Mouse (Mus musculus) frontal cortex, postnatal 10 days (tissue): Measurements from ENCODE around the gene Tbc1d25.

Experiments used
- DNase-seq, 2 experiments: peaks; one replicate each; pipeline ENCODE4 v3.0.0; 2022; ENCODE audit warnings: low spot score in 2 of 2, mixed read lengths in 1 of 2

The Tbc1d25 gene

DNA sequence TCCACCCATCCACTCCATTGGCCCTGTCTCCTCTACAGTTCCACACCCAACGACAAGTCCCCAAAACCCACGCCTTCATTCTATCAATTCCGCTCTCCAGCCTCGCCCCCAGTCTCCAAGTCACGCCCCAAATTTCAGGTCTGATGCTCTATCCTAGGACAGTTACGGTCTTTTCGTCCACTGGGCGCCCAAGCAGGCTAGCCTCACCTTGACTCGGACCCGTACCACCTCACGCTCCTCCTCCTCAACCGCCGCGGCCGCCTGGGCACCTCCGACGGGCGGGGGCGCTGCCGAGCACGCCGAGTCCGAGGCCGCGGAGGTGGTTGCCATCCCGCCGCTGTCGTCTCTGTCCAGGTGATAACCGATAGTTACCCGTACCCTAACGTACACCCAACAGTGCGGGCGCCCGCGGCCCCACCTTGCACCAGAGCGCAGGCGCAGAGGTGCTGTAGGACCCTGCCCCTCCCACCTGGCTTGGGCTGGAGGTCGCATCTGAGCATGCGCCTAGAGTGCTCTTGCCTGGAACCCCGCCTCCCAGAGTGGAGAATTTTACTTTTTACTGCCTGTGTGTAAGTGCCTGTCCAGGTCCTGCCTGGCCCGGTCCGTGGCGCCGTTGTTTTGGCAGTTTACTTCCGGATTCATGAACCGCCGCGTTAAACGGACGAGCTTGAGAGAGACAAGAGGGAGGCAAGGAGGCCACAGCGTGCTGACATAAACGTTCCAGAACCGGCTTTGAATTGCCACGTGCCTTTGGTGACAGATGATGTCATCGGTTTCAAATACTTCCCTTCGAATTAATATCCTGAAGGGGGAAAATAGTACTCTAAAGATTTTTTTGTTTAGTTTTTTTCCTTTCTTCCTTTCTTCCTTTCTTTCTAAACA, at the start of gene Tbc1d25:
Gene Tbc1d25 (minus strand): TSS at position 678 of the 882 bp plus-strand sequence.
- peak; percentile 69 to 77 for DNase-seq

DNA sequence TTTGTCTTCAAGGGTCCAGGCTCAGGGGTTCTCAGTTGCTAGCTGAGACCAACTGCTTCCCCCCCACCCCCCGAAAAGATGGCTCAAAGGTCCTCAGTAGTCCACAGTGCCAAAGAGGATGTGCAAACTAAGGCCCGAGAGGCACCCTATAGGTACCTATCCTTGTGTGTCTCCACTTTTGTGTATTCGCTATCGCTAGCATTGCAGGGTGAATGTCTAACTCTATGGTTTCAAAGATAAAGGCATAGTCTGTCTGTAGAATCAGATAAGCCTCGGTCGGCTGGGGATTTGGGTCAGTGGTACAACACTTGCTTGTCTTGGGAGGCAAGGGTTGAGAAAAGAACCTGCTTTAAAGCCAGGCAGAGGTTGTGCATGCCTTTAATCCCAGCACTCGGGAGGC, 47.5 kb upstream of the Tbc1d25 start:
- no peak for DNase-seq

DNA sequence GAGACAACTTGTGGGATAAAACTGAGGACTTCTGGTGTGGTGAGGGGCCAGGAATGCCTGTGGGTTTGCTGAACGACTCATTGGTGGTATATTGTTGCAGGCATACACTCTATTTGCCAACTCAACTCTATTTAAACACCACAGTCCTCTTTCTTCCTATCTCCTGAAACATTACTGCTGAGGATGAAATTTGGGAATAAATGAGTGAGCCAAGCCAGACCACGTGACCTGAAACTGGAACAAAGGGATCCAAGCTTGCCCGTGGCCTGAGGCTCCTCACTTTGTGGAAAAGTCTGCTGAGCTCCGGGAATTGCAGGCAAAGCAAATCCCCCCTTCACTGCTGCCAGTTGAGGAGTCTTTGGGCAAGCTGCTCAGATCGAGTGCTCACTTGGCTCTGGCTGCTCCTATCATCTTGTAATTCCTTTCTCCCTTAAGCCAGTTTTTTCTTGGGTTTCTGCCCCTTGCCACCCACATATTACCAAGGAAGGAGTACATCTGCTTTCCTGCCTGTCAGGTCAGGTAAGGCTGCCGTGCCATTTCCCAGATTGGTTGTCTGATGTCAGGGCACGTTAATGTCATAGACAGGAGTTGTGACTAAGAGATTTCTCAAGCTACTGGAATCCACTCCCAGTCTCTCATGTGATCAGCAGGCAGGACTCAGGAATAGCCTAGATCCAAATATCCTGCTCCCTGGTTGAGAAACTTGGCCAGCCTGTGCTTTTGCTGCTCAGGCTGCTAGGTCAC, 46.9 kb upstream of the Tbc1d25 start:
- DNase-seq, result no peak

DNA sequence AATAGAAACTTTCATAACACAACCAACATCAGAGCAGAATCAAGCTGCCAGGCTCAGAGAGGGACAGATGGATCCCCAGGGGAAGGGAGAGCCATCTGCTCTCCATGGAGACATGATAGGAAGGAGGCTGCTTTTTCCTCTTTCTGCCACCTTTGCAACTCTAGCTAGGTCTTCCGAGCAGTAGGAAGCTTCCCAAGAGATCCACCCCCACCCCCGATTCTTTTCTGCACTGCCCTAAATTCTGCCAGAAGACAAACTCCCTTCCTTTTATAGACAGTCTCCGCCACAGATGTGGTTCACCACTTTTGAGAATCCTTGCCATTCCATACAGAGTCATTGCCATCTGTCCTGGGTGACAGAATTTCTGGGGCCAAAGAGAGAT, 46.3 kb upstream of the Tbc1d25 start:
- DNase-seq, result peak in 1 of 2 experiments; percentile 22

DNA sequence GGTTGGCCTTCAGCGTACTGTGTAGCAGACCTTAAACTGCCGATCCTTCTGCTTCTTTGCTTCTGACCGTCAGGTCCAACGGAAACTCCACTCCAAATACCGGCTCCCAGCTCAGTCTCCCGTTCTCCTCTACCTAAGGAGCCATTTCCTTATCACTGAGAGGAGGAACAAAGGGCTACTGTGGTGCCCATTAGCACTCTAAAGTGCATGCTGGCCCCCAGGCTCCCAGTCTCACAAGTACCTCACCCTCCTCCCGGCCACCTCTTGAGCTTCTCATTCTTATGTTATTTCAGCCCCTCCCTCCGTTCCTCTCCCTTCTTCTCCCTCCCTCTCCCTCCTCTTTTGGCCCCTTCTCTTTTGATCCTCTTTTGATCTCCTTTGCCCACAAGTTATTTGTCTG, 43.7 kb upstream of the Tbc1d25 start:
- DNase-seq, result no peak

DNA sequence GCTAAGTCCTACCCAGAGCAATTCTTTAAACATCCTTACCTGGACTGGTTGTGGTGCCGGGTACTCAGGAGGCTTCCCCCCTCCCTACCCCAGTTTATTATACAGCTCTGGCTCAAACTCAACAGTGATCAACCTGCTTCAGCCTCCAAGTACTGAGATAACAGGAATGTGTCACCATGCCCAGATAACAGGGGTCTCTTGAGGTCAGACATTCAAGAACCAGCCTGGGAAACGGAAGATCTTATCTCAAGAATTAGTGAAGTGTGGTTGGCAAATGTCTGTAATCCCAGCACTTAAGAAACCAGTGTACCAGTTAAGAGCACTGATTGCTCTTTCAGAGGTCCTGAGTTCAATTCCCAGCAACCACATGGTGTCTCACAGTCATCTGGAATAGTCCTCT, 42.1 kb upstream of the Tbc1d25 start:
- DNase-seq, result no peak

DNA sequence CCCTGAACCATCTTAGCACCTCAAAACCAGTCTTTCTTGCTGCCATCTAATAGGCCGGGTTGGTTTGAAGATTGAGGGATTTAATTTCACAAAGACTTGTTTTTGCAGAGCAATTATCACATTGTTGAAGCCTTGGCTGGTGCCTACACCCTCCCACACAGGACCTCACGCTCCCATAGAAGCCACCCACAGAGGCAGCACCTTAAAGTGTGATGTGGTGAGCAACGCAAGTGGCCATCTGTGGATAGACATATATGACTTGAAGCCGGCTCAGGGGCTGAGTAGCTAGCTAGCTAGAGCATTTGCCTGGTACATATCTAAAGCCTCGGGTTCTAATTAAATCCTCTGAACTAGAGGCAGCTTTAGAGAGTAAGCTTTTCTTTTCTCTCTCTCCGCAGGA, 41.4 kb upstream of the Tbc1d25 start:
- DNase-seq, result peak in 1 of 2 experiments; percentile 24

DNA sequence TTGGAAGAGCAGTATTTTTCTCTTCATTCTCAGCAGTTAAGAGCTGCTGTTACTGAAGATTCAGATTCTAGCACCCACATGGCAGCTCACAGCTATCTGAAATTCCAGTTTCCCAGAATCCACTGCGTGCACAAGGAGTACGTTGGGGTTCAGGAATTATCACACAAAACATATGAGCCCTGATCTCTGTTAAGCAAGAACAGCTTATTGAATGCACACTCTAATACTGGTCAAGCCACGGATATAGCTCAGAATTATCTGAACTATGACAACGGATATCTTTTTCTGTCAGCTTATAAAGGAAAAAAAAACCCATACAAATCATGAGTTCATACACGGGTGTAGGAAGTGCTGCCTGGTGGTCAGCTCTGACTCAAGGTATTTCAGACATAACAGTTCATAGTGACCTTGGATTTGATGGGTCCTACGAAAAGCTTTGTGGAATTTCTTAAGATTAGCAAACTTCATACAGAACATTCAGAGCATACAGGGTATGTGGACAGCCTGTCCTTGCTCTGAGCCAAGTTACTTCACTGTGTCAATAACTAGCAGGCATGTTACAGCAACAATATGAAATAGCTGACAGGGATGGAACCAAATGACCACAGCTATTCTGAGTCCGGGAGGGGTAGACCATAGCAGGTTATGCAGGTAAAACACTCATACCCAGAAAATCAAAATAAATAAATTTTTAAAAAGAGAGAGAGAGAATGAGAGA, 35.7 kb upstream of the Tbc1d25 start:
- no peak for DNase-seq

DNA sequence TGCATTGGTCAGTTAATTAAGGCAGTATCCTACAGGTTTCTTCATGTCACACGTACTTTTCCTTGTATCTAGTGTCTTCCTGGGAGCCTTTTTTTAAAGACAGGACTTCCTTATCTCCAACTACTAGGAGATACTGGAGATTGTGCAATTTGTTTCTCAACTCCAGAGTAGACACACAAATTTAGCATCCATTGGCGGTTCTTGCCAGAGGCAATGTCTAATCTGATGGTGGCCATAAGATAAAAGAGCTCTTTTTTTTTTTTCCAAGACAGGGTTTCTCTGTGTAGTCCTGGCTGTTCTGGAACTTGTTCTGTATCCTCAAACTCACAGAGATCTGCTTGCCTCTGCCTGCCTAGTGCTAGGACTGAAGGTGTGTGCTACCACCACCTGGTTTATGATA, 33.7 kb upstream of the Tbc1d25 start:
- no peak for DNase-seq

DNA sequence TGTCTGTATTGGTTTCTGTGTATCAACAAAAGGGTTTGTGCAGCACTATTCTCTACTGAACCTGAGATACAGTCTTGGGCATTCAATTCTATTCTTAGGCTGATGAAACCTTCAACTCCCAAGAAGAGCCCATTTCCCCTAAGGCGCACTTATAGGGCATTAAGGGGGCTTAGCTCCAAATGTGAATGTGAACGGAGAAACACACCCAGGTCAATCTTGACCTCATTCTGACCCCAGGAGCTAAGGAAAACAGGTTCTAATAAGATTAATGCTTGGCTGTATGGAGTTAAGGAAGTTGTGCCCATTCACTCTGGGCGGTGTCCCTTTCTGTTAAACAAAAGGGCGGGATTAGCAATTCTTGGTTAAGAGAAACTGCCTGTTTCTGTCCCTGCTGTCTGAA, 31.2 kb upstream of the Tbc1d25 start:
- DNase-seq, result no peak

DNA sequence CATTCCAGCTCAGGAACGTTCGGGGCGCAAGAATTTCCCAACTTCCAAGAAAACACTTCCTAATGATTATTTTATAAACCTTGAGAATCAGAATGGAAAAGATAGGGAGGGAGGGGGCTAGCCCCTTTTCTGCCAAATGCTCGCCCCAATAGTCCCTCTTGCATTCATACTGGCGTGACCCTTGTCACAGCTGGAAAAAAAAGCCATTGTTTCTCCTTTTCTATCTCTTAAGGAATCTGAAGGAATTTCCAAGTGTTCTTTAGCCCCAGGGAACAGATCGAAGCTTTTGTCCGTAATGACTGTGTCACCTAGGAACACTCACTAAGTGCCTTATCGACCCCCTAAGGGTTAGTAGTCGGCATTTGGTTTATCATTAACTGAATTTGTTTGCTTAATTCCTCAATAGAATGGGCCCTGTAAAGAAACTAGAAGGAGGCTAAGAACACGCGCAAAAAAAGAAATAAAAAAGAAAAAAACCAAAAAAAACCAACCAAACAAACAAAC, 30.8 kb upstream of the Tbc1d25 start:
- DNase-seq, result no peak

DNA sequence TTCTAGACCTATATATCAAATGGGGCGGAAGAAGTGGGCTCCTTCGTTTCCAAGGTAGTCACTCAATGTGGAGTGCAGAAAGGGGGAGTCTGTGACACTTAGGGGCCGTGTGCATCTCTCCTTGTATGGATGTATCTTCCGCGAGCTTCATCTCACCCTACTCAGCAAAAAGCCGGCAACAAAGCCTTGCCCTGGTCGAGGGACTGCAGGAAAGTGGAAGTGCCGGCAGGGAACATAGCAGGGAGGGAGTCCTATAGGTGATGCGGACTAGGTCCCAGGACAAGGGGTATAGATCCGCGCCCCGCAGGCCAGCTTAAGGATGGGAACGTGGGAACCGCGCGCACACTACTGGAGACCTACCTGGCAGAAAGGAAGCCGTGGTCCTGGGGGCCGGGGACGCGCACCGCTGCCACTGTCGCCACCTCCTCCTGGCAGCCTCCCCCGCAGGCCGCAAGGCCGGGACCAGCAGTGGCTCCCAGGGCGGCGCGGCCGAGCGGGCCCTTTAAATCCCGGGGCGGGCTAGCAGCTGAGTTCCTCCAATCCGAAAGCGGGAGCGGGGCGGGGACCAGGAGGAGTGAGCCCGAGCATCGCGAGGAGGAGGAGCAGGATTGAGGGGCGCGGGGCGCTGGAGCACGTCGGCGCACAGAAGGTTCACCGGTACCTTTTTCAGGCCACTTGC, 30.2 kb upstream of the Tbc1d25 start, which contains the start of gene Porcn:
Gene Porcn (minus strand): TSS at position 511 of the 679 bp plus-strand sequence.
- peak; percentile 59 to 84 for DNase-seq

DNA sequence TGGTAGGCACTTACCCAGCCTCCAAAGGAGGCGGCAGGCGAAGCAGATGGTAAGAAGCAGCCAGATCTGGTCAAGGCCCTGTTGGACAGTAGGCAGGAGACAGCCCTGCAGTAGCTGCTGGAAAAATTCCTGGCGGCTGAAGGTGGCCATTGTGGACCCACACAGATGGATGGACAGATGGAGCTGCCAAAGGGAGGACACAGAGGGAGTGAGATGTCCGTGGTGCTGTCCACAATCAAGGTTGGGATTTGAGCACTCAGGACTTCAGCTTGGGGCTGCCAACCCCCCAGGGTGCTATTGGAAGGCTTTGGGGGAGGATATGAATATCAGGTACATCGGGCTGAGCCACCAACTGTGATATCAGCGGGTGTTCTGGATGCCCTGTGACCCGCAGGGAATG, 29.6 kb upstream of the Tbc1d25 start:
- DNase-seq, result no peak

DNA sequence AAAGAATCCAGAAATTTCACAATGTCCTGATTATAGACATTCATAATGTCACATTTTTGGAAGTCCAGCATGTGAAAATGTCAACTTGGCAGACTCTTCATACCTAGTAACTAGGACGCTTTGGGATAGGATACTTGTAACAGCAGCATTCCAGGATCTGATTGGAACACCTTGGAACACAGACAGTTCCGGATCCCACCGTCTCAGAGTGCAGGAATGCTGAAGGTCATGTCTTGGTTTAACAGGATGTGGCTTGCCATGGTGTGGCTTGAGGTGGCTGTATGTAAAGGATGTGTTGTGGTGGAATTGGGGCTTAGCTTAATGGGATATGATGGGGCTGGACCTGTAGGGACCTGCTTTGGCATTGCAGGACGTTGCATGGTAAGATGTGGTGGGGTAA, 29.1 kb upstream of the Tbc1d25 start:
- DNase-seq, result no peak

DNA sequence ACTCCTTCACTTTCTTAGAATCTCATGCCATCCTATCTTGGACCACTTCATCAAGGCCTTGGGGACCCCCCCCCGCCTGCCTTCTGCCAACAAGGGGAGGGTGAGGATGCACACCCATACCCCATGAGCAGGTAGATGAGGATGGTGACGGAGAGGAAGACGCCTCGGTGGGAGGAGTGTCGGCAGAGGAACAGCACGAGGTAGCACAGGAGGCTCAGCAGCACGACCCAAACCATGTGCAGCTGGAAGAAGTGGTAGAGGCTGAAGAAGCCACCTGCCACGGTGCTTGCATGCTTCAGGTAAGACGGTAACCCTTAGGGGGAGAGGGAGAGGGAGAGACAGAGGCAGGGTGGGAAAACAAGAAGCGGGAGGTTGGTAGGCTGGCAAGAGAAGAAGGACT, 28.1 kb upstream of the Tbc1d25 start:
- DNase-seq, result no peak

DNA sequence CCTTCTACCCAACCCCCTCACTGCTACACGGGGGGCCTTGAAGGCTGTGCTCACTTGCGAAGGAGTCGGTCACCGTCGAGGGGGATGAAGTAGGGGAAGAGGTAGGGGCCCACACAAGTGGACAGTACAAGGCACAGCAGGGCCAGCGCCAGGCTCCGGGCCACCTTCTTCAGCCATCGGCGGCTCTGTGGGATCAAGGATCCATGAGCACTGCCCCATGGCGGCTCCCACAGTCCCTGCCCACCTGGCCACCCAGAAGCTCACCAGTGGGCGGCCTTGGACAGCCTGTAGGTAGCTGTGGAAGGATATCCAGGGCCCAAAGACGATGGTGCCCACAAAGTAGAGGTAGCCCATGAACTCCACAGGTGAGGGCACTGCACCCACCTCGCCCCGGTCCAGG, 27.1 kb upstream of the Tbc1d25 start:
- DNase-seq, result no peak

DNA sequence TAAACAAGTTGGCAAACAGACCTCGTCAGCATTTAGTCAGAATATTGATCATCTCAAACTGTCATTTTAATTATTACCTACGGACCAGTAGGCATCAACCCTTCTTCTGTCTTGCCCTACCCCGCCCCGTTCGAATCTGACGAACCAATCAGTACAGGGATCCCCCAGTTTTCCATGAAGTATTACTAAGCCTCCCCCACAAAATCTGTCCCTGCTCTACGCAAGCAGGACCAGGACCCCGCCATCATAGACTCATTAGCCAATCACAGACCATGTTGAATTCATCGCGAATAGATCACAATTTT, 17.4 kb upstream of the Tbc1d25 start, which contains the start of gene Ebp:
Gene Ebp (minus strand): TSS at position 94 of the 305 bp plus-strand sequence.
- DNase-seq, result peak; percentile 31 to 33

DNA sequence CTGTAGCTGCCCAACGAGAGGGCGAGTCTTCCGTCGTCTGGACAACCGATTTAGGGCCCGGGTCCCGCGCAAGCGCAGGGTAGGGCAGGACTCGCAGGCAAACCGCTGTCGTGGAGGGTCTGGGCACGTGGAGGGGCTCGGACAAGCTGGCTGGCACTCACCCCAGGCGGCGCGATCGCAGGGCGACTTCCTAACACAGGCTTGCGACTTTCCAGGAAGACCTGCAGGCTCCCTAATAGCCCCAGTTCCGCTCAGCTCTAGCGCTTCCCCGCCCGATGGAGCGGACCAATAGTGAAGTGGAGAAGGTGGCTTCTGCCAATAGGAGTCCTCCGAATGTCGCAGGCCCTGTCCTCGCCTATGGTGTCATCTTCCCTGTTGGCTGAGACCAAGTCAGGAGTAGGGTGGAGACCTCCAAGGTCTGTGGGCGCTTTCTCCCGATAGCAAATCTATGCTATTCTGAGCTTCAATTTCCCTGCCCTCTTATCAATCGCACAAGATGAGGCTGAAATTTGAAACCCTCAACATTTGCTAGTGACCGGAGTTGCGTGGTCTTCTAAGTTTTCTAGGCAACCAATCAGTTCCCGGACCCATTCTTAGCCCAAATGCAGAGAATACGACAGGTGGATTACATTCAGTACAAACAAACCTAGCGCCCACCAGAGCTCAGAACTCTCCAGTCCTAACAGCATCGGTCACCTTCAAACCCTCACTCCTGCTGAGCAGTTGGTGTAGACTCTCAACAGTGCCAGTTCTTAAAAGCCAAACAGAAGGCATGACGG, 16.8 kb upstream of the Tbc1d25 start:
- DNase-seq, result peak; percentile 69 to 75

DNA sequence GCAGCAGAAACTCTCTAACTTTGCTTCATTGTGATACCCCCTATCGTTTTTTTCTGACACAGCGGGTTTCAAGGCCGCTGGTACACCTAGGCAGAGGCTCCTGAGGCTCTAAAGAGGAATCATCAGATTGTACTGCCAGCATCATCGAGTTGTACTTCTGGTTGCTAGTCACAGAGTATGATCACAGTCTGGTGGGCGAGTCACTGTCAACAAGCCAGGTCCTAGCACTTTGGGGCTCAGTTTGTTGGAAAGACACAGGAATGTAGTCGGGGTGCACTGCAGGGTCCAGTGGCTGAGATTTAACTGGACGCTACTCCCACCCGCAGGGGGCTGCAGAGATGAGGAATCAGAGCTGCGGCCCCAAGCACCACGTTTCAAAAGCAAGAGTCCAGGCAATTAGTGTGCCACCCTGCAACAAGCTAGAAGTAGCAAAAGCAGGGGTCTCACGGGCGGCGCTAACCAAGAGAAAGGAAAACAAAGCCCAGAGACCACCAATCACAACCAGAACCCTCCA, 16.2 kb upstream of the Tbc1d25 start:
- no peak for DNase-seq

DNA sequence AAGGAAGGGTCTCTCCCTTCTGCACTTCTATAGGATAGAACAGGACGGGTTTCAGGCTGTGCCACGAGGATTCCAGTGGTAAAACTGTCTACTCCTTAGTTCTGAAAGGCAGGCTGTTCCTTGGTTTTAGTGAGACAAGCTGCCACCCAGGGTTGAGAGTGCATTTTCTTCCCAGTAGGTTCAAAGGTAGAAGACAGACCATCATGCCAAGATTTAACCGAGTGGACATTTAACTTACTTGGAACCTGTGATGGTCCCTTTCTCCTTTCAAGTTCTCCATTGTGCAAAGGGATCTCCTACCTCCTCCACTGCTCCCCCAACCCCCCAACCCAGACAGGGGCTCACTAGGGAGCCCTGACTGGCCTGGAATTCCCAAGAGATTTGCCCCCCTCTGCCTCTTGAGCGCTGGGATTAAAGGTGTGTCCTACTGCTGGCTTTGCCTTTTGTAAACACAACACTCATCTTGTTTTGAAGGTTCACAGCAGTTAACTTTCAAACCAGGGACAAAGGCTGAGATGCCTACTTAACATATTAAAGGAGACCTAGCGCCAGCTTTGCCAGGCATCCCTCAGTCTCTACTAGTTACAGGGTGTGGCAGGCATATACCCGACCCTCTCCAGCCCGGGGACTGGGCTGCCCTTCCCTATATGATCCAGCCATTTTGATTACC, 7.0 kb upstream of the Tbc1d25 start:
- DNase-seq, result no peak
